Mouse (Mus musculus) lung, postnatal 4 days (tissue): Measurements from ENCODE around the gene Fam155a.

ENCODE experiments used
- DNase-seq, 2 experiments: peaks; one replicate each; pipeline ENCODE4 v3.0.0; 2021

Gene Fam155a

DNA sequence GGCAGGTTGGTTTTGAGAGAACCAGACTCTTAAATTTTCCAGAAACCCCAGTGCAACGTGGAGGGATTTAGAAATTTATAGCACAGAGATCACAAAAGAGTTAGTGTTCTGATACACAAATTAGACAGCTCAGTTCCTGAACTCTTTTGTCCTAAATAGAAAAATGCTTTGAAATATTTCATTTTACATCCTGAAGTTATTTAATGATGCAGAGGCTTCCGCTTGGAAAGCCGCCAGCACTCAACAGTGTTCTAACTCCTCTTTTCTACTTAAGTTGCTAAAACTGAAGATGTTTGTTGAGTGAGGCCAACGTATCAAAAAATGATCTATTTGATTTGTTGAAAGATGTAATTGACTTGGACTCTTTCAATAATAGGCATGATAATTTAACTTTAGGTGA is 609.4 kb downstream of the Fam155a start:
- no peak for DNase-seq

DNA sequence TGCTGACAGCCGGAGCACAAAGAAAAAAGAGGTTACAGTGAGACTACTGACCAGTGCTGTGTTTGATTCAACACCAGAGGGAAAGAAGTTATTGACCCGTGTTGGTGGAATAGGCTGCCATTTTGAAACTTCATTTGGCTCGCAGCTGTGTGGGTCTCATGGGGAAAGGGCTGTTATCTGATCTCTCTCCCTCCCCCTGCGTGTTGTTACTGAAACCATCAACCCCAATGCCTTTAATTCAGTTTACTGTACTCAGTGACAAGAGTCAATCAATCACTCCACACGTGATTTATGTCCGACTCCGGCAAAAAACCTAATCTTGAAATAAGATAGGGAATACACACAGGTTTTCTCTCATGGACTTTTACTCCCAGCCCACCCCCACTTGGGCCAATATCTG is 611.6 kb downstream of the Fam155a start:
- no peak for DNase-seq

DNA sequence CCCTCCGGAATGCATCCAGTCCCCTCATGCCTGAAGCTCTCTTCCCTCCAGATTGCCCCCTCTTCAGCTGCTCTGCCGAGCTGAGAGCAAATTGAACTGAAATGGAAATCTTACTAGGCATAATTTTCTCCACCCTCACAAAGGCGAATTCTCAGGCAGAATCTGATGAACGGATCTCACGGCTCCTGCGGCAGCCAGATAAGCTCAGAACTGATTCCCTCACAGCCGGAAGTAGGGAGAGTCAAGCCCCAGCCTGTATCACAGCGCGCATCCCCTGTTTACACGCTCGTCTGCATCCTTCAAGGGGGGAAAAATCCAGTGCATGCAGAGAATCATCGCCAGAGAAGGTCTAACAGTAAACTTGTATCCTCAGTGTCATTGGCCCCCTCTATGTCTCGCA is 612.3 kb downstream of the Fam155a start:
- no peak for DNase-seq

DNA sequence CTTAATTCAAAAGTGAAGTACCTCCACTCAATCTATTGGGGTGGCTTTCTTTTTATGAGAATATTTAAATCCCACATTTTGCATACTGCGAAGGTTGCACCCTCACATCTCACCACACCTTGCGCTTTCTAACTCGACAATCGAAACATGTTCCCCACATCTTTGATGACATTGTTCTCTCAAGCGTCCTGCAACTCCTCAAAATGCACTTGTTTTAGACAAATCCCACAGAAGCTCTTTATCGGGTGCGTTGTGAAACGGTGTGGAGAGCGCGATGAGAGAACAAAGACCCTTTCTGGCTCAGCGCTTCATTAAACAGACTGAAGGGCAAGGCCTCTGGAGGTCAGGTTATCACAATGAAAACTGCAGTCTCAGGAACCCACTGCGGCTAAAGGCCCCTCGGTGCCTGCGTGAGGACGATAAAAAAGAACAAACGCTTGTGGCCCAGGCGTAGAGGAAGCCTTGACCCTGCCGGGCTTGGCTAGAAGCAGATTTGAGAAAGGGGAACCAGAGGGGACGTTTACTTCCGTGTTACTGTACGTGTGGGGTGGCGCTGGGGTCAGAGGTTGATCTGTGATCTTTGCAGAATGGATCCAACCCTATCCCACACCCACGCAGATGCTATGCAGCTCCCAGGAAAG is 613.7 kb downstream of the Fam155a start:
- DNase-seq = no peak
